Mouse (Mus musculus): ENCODE data around the gene Aldh9a1.

DNA sequence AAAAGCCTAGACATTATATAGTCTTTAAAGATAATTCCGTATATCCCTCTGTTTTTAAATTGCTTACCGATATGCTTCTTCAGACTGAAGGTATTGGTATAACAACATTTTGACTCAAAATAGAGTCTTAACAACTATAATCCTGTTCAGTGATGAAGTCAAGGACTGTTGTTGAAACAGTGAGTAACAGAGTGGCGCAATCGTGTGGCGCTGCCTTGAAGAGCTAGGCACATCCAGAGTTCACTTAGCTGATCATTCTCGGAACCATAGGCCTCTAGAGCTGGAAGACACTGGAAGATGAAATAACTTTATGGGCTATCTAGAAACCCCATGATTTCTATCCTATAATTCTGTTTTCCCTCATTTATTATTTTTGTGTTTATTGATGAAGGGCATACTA is 28.1 kb upstream of the Aldh9a1 start:
- TF ChIP-seq POLR2A (IDR thresholded peaks at IDR 0.05; ENCODE audit: insufficient read depth, low read depth, low read length) (no peak), CTCF (IDR thresholded peaks at IDR 0.05) (no peak)
